Mouse (Mus musculus): Measurements from ENCODE around the gene Zcchc14.

Zcchc14 gene

GRCm38 (mm10) chr8:121652774-121653323 is at the start of gene Zcchc14:
Gene Zcchc14, minus strand, starts transcription at chr8:121652901.
- under 1% methylated on average over 66 of the region's 67 CpGs for WGBS

DNA sequence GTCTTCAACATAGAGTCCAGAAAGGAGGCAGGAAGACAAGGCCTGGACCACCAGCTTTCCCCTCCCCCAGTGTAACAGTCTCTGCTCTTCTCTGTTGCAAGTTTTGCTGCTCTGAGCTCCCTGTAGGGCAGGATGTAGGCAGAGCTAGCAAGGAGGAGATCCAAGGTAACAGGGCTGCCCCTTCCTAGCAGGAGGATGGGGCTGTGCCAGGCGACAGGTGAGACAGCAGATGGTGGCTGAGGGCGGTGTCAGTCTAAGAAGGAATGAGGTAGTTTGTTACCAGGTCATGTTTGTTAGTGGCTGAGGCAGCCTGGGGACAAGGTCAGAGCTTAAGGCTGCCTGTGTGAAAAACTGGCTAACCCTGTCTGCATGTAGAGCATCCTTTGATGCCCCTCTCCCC is 47.2 kb upstream of the Zcchc14 start:
- 80% methylated on average over 2 of the region's 2 CpGs for WGBS

DNA sequence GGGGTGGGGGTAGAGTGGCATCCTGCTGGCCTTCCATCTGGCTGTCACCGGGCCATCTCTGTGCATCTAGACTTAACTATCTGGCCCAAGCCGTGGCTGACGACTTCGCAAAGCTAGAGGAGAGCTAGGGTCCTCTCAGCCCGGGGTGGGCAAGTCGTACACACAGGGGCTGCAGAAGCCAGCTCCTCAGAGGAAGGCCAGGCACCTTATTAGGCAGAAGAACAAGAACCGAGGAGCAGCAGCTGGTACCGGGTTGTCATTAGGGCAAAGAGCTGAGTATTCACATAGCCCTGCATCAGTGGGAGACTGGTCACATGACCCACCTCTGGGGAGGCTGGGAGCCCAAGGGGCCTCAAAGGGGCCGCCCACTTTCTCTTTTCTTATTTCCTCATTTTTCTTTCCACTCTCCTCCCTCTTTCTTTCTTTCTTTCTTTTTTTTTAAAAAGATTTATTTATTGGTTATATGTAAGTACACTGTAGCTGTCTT is 46.0 kb upstream of the Zcchc14 start:
- 32% methylated on average over 9 of the region's 9 CpGs for WGBS

- WGBS = 11% methylated on average over 17 of the region's 17 CpGs
Observed at GRCm38 (mm10) chr8:121697735-121698614, 45.3 kb upstream of the Zcchc14 start.

DNA sequence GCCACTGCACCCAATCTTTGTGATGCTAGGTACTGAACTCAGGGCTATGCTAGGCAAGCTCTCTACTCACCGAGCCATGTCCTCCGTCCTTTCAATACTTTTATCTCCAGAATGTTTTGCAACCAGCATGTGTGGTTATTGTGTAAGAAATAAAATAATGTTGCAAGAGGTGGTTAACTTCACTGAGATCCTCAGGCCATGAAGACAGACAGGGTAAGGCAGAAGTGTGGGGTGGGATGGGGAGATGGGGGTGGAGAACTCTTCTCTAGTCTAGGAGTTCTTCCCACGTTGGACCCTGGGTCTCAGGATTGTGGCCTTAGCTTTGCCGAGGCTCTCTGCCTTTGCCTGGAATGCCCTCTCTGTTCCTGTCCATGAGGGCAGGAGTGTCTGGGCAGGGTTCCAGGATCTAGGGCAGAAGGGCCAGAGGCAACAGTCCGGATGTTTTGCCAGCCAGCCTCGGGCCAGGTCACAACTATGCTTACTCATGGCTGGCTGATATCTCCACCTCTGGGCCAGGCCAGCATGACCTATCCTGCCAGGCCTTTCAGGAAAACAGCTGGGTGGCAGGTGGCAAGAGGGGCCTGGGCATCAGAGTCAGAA is 43.0 kb upstream of the Zcchc14 start:
- WGBS = 68% methylated on average over 6 of the region's 6 CpGs

DNA sequence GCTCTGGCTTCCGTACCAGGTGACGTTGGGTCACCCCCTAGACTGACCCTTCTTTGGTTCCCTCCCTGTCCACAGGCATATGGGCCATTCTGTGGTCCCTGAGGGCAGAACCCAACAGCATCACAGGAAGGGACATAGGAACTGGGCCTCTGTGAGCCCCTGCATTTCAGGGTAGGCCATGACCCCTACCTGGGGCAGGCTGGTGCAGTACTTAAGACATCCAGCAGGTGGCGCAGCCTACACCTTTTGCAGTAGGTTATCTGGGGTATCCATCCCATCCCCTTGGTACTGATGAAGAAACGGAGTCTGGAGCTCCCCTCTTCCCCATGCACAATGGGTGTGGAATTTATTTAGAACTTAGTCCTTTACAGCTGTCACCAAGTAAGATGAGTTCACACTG is 41.8 kb upstream of the Zcchc14 start:
- WGBS = 54% methylated on average over 4 of the region's 4 CpGs

DNA sequence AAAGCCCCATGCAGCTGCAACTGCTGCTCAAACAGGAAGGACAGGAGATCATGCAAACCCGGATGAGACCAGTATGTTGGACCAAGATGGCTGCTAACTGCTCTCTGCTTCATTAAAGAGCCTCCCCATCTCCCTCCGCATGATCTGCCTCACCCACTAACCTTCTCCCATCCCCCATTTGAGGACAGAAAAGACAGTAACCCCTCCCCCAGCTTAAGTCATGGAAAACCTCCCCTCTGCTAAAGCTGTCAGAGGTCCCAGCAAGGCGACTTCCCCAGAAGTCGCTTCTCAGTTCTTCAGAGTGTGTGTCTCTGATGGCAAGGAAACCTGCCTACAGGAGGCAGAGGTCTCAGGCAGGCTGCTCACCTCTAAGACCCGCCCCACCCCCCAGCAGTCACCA is 35.8 kb upstream of the Zcchc14 start:
- WGBS = 64% methylated on average over 5 of the region's 5 CpGs

GRCm38 (mm10) chr8:121687455-121688161 is 34.9 kb upstream of the Zcchc14 start:
- WGBS = 36% methylated on average over 14 of the region's 14 CpGs

DNA sequence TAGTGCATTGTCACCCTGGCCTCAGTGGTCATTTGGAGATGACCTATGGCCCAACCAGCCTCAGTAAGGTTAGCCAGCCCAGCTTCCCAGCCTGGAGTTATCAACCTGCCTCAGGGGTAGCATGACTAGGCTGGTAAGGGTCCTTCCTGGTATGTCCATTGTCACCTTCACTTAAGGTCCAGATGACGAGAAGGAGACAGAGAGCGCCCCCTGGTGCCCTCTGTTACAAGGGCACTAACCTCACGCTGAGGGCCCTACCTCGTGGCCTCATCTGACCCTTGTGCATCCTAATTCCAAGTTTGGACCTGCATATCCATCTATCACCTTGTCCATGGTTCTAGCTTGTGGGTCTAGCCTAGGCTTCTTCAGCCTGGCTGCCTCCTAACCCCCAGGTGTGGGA is 32.7 kb upstream of the Zcchc14 start:
- 22% methylated on average over 4 of the region's 4 CpGs for WGBS

- WGBS = 52% methylated on average over 10 of the region's 10 CpGs
Observed at GRCm38 (mm10) chr8:121683083-121683832, 30.6 kb upstream of the Zcchc14 start.

- WGBS = 61% methylated on average over 10 of the region's 10 CpGs
Observed at GRCm38 (mm10) chr8:121681457-121681856, 28.8 kb upstream of the Zcchc14 start.

DNA sequence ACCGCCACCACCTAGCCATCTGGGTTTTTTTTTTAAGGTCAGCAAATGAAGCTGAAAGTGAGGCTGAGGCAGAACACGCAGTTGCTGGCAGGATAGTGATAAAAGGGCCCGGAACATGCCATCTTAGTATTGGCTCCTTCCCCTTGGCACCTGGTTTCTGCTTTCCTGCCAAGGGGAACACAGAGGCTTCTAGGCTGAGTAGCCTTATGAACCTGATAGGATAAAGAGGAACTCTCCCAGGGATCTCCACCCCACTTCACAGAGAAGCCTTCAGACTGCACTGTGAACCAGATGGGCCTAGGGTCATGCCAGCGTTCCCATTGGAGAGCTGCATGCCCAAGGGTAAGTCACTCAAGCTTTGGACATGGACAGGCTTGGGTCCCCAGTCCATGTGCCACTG is 28.2 kb upstream of the Zcchc14 start:
- 78% methylated on average over 4 of the region's 4 CpGs for WGBS

DNA sequence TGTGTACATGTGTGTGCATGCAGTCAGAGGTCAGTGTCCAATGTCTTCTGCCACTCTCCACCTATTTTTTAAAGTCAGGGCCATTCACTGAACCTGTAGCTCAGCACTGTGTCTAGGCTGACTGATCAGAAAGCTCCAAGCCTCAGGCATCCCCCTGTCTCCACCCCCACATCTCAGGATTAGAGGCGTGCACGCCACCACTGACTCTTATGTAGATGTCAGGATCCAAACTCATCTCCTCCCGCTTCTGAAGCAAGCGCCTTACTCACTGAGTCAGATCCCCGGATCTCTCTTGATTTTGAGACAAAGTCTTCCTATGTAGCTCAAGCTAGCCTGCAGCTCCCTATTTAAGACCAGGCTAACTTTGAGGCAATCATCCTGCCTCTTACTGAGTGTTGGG is 26.0 kb upstream of the Zcchc14 start:
- 57% methylated on average over 5 of the region's 5 CpGs for WGBS

- 45% methylated on average over 20 of the region's 20 CpGs for WGBS
Observed at GRCm38 (mm10) chr8:121675701-121676100, 23.0 kb upstream of the Zcchc14 start.

- 48% methylated on average over 3 of the region's 3 CpGs for WGBS
Observed at GRCm38 (mm10) chr8:121675161-121675560, 22.5 kb upstream of the Zcchc14 start.

DNA sequence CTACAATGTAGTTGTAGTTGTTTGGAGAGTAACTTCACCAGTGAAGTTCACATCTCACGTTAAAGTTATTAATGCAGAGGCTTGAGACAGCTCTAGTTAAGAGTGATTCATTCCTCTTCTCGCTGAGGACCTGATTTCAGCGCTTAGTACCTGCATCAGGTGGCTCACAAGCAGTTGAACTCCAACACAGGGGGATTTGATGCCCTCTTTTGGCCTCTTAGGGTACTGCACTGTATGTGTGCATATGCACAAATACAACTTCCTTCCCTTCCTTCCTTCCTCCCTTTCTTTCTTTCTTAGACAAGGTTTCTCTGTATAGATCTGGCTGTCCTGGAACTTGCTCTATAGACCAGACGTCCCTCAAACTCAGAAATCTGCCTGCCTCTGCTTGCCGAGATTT is 21.8 kb upstream of the Zcchc14 start:
- WGBS = 64% methylated on average over 5 of the region's 5 CpGs

GRCm38 (mm10) chr8:121673917-121674316 is 21.2 kb upstream of the Zcchc14 start:
- 69% methylated on average over 5 of the region's 5 CpGs for WGBS

DNA sequence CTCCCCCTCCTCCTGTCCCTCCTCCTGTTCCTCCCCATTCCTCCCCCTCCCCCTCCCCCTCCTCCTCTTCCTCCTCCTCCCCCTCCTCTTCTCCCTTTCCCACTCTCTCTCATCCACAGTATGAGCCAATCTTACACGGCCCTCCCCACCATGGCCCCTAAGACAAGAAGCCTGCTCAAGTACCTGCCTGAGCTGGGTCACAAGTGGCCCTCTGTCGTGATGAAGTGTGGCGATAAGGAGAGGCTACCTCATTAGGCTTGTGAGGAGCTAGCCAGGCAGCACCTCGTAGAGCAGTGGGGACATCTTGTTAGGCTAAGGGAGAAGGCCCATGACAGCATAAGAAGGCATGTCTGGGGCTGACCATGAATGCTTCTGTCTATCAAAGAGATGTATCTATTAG is 20.5 kb upstream of the Zcchc14 start:
- WGBS = 75% methylated on average over 4 of the region's 4 CpGs

GRCm38 (mm10) chr8:121669208-121669607 is 16.5 kb upstream of the Zcchc14 start:
- WGBS = 21% methylated on average over 8 of the region's 8 CpGs

DNA sequence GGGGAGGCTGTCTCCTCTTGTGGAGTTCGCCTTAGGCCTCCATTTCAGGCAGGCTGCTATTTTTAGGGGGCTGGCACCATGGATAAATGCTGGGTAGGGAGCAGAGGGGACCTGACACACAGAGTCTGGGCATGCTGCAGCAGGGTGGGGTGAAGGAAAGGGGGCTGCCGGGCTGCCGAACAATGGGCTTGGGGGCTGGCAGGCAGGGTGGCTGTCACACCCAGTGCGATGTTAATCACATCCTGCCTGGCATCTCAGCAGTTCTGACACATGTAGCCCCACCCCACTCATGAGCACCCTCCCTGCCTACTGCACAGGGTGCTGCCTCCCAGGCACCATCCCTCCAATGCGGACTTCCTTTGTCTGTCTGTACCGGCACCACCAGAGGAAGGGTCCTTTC is 15.9 kb upstream of the Zcchc14 start:
- 28% methylated on average over 6 of the region's 6 CpGs for WGBS

GRCm38 (mm10) chr8:121667936-121668500 is 15.3 kb upstream of the Zcchc14 start:
- WGBS = 68% methylated on average over 9 of the region's 9 CpGs

All from cerebral cortex, adult 2 months (tissue).